Mouse (Mus musculus): Measurements from ENCODE around the gene Copz1. TPM values are rescaled to one million over a fixed set of nuclear protein-coding genes. Genes with fewer than 3 reads are reported as not detected.

Copz1 gene
- total and polyA plus RNA-seq, 2 experiments: 55.9 to 142 TPM

DNA sequence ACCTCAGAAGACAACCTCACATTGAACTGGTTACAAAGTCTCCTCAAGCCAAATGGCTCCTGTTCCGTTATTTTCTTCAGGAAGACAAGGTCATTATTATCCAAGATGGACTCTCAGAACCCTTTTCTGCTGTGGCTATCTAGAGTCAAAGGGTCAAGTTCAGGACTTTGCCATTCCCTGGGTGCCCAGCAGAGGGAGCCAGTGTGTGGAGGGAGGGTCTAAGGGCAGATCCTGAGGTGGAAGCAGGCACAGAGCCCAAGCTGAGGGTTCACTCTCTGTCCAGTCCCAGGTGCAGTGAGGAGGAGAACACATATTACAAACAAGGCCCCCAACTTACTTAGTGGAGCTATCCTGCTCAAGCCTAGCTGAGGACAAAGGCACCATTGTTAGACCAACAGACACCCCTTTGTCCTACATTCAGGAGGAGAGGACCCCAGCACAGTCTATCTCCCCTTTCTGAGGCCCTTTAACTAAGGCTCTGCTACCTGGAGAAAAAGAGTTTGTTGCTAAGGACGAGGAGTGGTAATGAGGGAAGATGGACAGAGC lies 22.2 kb upstream of the Copz1 start:
- WGBS: 32% methylated on average over 2 of the region's 2 CpGs
- Histone ChIP-seq H3K27ac (replicated peaks; ENCODE audit: insufficient read depth, low read depth, low read length) (no peak overlapping the region), H3K4me1 (ENCODE audit: control insufficient read depth, insufficient read depth, low read length) (peaks cover 2% of the 10 kb centered on the region; the same call in 1 of the 2 replicates), H3K79me2 (ENCODE audit: control insufficient read depth, insufficient read depth, low read length) (no peaks in the 10 kb centered on the region), H3K4me3 (ENCODE audit: insufficient read depth, low read depth, low read length) (no peak overlapping the region), H3K9ac (ENCODE audit: low read depth, low read length) (no peak overlapping the region), H3K27me3 (ENCODE audit: control insufficient read depth, insufficient read depth, low read length) (no peaks in the 10 kb centered on the region), H3K36me3 (ENCODE audit: control insufficient read depth, insufficient read depth, low read length) (peaks cover 28% of the 10 kb centered on the region)
- DNase-seq (ENCODE audit: extremely low read depth, low read depth, low spot score): peak; percentile 78
- peak; percentile 98 for TF ChIP-seq CTCF (IDR thresholded peaks at IDR 0.05; ENCODE audit: low read depth, low read length)
- TF ChIP-seq POLR2A (IDR thresholded peaks at IDR 0.05; ENCODE audit: extremely low read depth, insufficient read depth, low read length): no peak

DNA sequence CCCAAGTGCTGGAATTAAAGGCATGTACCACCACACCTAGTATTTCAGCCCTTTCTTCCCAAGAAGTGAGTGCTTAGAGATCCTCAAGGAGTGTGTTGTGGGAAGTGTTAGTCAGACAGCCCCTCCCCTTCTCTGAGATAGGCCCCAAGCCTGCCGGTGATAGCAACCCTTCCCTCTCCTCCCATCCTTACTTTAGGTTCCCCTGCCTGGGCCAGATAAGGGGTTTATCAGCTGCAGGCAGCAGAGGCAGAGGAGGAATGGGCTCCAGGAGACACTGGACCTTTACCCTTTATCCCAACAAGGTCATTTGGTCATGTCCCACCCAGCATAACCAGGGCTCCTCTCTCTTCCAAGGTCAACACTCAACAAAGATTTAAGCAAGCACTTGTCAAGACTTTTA lies 20.9 kb upstream of the Copz1 start:
- H3K9ac ChIP-seq (ENCODE audit: low read depth, low read length): no peak overlapping the region

DNA sequence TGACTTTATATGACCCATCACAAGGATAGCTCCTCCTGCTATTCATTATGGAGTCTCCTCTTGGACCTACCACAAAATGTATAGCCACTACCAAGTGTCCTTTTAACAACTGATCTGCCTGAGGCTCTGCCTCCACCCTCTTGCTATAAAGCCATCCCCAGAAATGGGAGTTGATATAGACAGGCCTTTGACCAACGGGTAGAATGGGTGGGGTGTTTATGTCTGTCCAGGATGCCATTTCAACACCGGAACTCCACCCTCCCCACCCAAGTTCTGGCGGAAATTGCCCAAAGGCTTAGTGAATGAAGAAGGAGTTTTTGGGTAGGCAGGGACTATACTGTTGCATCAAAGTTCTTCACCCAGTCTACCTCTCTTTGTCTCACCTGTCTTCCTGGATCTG lies 19.9 kb upstream of the Copz1 start:
- H3K4me3 ChIP-seq (ENCODE audit: insufficient read depth, low read depth, low read length): no peak overlapping the region
- 83% methylated on average over 3 of the region's 3 CpGs for WGBS
- peaks cover 2% of the 10 kb centered on the region; the same call in 1 of the 2 replicates for H3K4me1 ChIP-seq (ENCODE audit: control insufficient read depth, insufficient read depth, low read length)
- no peak overlapping the region for H3K27ac ChIP-seq (replicated peaks; ENCODE audit: insufficient read depth, low read depth, low read length)
- no peak for DNase-seq (ENCODE audit: extremely low read depth, low read depth, low spot score)
- no peak overlapping the region for H3K9ac ChIP-seq (ENCODE audit: low read depth, low read length)
- TF ChIP-seq POLR2A (IDR thresholded peaks at IDR 0.05; ENCODE audit: extremely low read depth, insufficient read depth, low read length) (no peak), CTCF (IDR thresholded peaks at IDR 0.05; ENCODE audit: low read depth, low read length) (no peak)
- H3K79me2 ChIP-seq (ENCODE audit: control insufficient read depth, insufficient read depth, low read length): no peaks in the 10 kb centered on the region
- no peaks in the 10 kb centered on the region for H3K27me3 ChIP-seq (ENCODE audit: control insufficient read depth, insufficient read depth, low read length)
- peaks cover 6% of the 10 kb centered on the region for H3K36me3 ChIP-seq (ENCODE audit: control insufficient read depth, insufficient read depth, low read length)

More for the DNA sequence above, 20.9 kb upstream of the Copz1 start:
- no peak for DNase-seq (ENCODE audit: extremely low read depth, low read depth, low spot score)
- 59% methylated on average over 1 of the region's 1 CpGs for WGBS
- Histone ChIP-seq H3K4me1 (ENCODE audit: control insufficient read depth, insufficient read depth, low read length) (peaks cover 2% of the 10 kb centered on the region; the same call in 1 of the 2 replicates), H3K79me2 (ENCODE audit: control insufficient read depth, insufficient read depth, low read length) (no peaks in the 10 kb centered on the region), H3K27ac (replicated peaks; ENCODE audit: insufficient read depth, low read depth, low read length) (no peak overlapping the region), H3K4me3 (ENCODE audit: insufficient read depth, low read depth, low read length) (no peak overlapping the region), H3K27me3 (ENCODE audit: control insufficient read depth, insufficient read depth, low read length) (no peaks in the 10 kb centered on the region), H3K36me3 (ENCODE audit: control insufficient read depth, insufficient read depth, low read length) (peaks cover 17% of the 10 kb centered on the region)
- TF ChIP-seq POLR2A (IDR thresholded peaks at IDR 0.05; ENCODE audit: extremely low read depth, insufficient read depth, low read length): no peak

DNA sequence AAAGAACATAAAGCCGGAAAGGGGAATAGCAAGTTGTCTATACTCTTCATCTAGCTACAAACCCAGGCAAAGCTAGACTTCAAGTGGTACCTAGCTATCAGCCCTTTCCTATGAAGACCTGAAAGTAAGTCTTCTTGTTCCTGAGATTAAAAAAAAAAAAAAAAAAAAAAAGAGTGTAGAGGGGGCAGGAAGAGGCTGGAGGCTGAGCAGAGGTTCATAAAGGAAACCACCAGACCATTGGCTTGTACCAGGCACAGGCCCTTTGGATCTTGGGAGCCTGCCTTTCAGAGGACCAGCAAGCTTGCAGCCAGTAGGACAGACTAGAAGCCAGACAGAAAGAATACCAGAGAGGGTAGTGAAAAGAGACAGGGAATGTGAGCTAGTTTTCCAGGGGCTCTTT lies 19.2 kb upstream of the Copz1 start:
- WGBS: 97% methylated on average over 1 of the region's 1 CpGs
- H3K4me3 ChIP-seq (ENCODE audit: insufficient read depth, low read depth, low read length): no peak overlapping the region
- H3K9ac ChIP-seq (ENCODE audit: low read depth, low read length): no peak overlapping the region
- TF ChIP-seq CTCF (IDR thresholded peaks at IDR 0.05; ENCODE audit: low read depth, low read length) (no peak), POLR2A (IDR thresholded peaks at IDR 0.05; ENCODE audit: extremely low read depth, insufficient read depth, low read length) (no peak)
- no peaks in the 10 kb centered on the region for H3K79me2 ChIP-seq (ENCODE audit: control insufficient read depth, insufficient read depth, low read length)
- no peak for DNase-seq (ENCODE audit: extremely low read depth, low read depth, low spot score)
- H3K36me3 ChIP-seq (ENCODE audit: control insufficient read depth, insufficient read depth, low read length): 0 out of 2 replicates have a peak, but pooled peaks cover under 1% of the 10 kb centered on the region
- peaks cover 5% of the 10 kb centered on the region for H3K4me1 ChIP-seq (ENCODE audit: control insufficient read depth, insufficient read depth, low read length)
- no peak overlapping the region for H3K27ac ChIP-seq (replicated peaks; ENCODE audit: insufficient read depth, low read depth, low read length)
- no peaks in the 10 kb centered on the region for H3K27me3 ChIP-seq (ENCODE audit: control insufficient read depth, insufficient read depth, low read length)

DNA sequence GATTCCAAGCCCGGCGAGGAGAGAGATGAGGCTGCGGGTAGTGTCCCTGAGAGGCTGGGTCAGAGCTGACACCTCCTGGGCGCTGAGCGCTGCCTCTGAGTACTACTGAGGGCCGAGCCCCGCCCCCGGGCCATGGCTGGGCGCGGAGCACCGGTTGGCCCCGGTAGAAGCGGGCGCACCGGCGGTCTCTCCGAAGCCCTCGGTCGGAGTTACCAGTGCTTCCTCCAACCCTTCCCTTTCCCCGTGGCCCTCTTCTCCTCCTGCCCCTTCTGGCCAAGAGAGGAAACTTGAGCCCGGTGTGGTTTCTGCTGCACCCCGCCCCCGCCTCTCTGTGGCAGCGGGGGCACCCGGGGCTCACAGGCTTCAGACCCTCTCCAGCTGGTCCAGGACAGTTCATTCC lies 17.3 kb upstream of the Copz1 start:
- 1% methylated on average over 25 of the region's 25 CpGs for WGBS
- Histone ChIP-seq H3K9ac (ENCODE audit: low read depth, low read length) (peak overlapping the region; percentile 74), H3K79me2 (ENCODE audit: control insufficient read depth, insufficient read depth, low read length) (no peaks in the 10 kb centered on the region), H3K36me3 (ENCODE audit: control insufficient read depth, insufficient read depth, low read length) (no peaks in the 10 kb centered on the region), H3K4me3 (ENCODE audit: insufficient read depth, low read depth, low read length) (peak overlapping the region; percentile 52), H3K27ac (replicated peaks; ENCODE audit: insufficient read depth, low read depth, low read length) (peak overlapping the region; percentile 38; the same call in 1 of the 2 replicates), H3K27me3 (ENCODE audit: control insufficient read depth, insufficient read depth, low read length) (no peaks in the 10 kb centered on the region), H3K4me1 (ENCODE audit: control insufficient read depth, insufficient read depth, low read length) (peaks cover 9% of the 10 kb centered on the region)
- TF ChIP-seq CTCF (IDR thresholded peaks at IDR 0.05; ENCODE audit: low read depth, low read length): no peak
- no peak for TF ChIP-seq POLR2A (IDR thresholded peaks at IDR 0.05; ENCODE audit: extremely low read depth, insufficient read depth, low read length)
- DNase-seq (ENCODE audit: extremely low read depth, low read depth, low spot score): no peak

DNA sequence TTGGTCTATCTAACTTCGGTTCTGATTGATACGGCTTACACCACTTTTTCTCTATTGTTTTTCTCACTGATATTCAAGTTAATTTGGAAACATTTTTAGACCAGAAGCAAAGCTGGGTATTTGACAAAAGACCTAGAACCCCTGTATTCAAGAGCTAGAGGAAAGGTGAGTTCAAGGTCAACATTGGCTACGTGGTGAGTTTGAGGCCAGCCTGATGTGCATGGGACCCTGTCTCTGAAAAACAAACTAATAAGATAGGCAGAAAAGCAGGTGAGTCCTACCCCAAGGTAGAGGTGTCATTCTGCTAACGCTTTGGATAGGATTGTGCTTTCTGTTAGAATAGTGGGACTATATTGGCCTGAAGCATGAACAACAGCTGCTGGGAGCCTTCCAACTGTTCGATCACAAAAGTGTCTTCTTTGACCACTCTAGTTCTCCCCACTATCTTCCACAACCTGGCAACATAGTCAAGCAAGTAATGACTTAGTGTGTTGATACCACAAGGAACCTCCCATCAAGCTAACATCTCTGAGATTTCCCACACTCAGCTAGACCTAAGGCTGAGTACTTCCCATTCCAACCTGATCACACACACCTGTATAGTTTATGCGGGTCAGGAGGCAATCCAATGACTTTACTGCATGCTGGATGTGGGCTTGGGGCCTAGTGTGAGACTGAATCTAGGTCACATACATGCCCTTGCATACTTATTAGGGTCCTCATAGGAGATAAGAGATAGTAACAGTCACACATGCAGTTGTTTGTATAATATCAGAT lies 16.1 kb upstream of the Copz1 start:
- DNase-seq (ENCODE audit: extremely low read depth, low read depth, low spot score): no peak
- Histone ChIP-seq H3K27me3 (ENCODE audit: control insufficient read depth, insufficient read depth, low read length) (no peaks in the 10 kb centered on the region), H3K36me3 (ENCODE audit: control insufficient read depth, insufficient read depth, low read length) (no peaks in the 10 kb centered on the region), H3K4me3 (ENCODE audit: insufficient read depth, low read depth, low read length) (no peak overlapping the region), H3K4me1 (ENCODE audit: control insufficient read depth, insufficient read depth, low read length) (peaks cover 7% of the 10 kb centered on the region), H3K27ac (replicated peaks; ENCODE audit: insufficient read depth, low read depth, low read length) (no peak overlapping the region), H3K9ac (ENCODE audit: low read depth, low read length) (no peak overlapping the region), H3K79me2 (ENCODE audit: control insufficient read depth, insufficient read depth, low read length) (no peaks in the 10 kb centered on the region)
- WGBS: 90% methylated on average over 6 of the region's 6 CpGs
- no peak for TF ChIP-seq POLR2A (IDR thresholded peaks at IDR 0.05; ENCODE audit: extremely low read depth, insufficient read depth, low read length)
- no peak for TF ChIP-seq CTCF (IDR thresholded peaks at IDR 0.05; ENCODE audit: low read depth, low read length)

All from liver, adult 2 months (tissue).